Mouse (Mus musculus) hindbrain, embryonic 14.5 days (tissue): ENCODE data around the gene Per3. TPM values are rescaled to one million over a fixed set of nuclear protein-coding genes. Genes with fewer than 3 reads are reported as not detected.

Experiments used
- ATAC-seq: fragments of 200-750 bp; cut with Nextera tagmentation; 2 replicates; pipeline ENCODE4 v1.8.0; 2017; ENCODE audit warnings: moderate number of reproducible peaks, mild to moderate bottlenecking, moderate TSS enrichment, moderate library complexity; ENCODE audit not compliant: low FRiP score
- DNase-seq: peaks from one replicate; pipeline ENCODE4 v3.0.0-alpha.2; 2015; ENCODE audit warnings: low spot score
- H3K27ac ChIP-seq: fragments of 300-500 bp; sonication (generic); 2 replicates; pipeline ENCODE4 v1.5.1; 2014; ENCODE audit warnings: mild to moderate bottlenecking, moderate library complexity
- H3K27me3 ChIP-seq: fragments of 300-500 bp; sonication (generic); 2 replicates; pipeline ENCODE4 v1.6.1; 2014; ENCODE audit warnings: mild to moderate bottlenecking, low read length, mixed read lengths; ENCODE audit not compliant: control insufficient read depth, insufficient read depth
- H3K36me3 ChIP-seq: fragments of 300-500 bp; sonication (generic); replicated peaks from 2 replicates; pipeline ENCODE4 v1.6.1; 2014; ENCODE audit not compliant: control insufficient read depth, insufficient read depth
- H3K4me1 ChIP-seq: fragments of 300-500 bp; sonication (generic); replicated peaks from 2 replicates; pipeline ENCODE4 v1.6.1; 2014; ENCODE audit warnings: antibody characterized with exemption, low read length, mixed read lengths; ENCODE audit not compliant: control insufficient read depth, insufficient read depth
- H3K4me2 ChIP-seq: fragments of 300-500 bp; sonication (generic); replicated peaks from 2 replicates; pipeline ENCODE4 v1.6.1; 2014; ENCODE audit warnings: mild to moderate bottlenecking, moderate library complexity
- H3K4me3 ChIP-seq: fragments of 300-500 bp; sonication (generic); replicated peaks from 2 replicates; pipeline ENCODE4 v1.5.1; 2014; ENCODE audit warnings: mild to moderate bottlenecking, low read length
- H3K9ac ChIP-seq: fragments of 300-500 bp; sonication (generic); 2 replicates; pipeline ENCODE4 v1.6.1; 2014
- H3K9me3 ChIP-seq: fragments of 300-500 bp; sonication (generic); 2 replicates; pipeline ENCODE4 v1.6.1; 2016; ENCODE audit warnings: low read length; ENCODE audit not compliant: control insufficient read depth
- WGBS: fragments of 180-500 bp; shearing (Covaris S2); extraction: QIAGEN DNeasy Blood & Tissue Kit; methylation state at CpG from one replicate; pipeline ENCODE4 v1.1.7; 2014; 5-methylcytosine and 5-hydroxymethylcytosine counted together
- polyA plus RNA-seq: library from polyadenylated mRNA; unstranded; fragments of >200 nt; fragmentation: Nextera tagmentation; extraction: Ambion mirVana; gene quantifications from 2 replicates; pipeline ENCODE4 v1.2.1, GENCODE M21; 2014

Gene Per3
- polyA plus RNA-seq, 1 experiment from 2014 or later, result 5.1 TPM

- H3K4me2 ChIP-seq, result no peak overlapping the region
- H3K4me3 ChIP-seq, result no peak overlapping the region
- no peak overlapping the region for H3K9ac ChIP-seq
- no peak overlapping the region for H3K27ac ChIP-seq
- no peaks in the 10 kb centered on the region; the same call in 1 of the 2 replicates for H3K4me1 ChIP-seq
- H3K36me3 ChIP-seq, result peaks cover 100% of the 10 kb centered on the region
- no peaks in the 10 kb centered on the region for H3K9me3 ChIP-seq
- no peak for ATAC-seq
- DNase-seq, result no peak
- no peaks in the 10 kb centered on the region for H3K27me3 ChIP-seq
- WGBS, result 87% methylated on average over 7 of the region's 7 CpGs
Observed at GRCm38 (mm10) chr4:151070962-151071361, 26.5 kb upstream of the Per3 start.

DNA sequence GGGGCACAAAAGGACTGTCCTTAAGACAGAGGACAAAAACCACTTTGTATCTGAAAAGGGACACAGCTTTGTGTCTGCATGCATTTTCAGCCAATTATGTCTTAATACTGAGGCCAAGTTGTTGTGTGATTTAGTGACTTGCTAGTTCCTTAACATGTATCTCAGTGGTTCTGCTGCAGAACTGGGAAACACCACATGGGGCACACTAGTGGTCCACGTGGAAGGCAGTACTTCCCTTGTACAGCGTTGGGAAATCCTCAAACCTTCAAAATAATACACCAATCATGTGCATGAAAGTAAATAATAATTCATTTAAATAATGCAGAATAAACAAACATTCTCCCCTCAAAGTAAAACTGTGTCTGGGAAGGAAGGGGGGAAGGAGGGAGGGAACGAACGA, 24.3 kb upstream of the Per3 start:
- H3K9me3 ChIP-seq, result no peaks in the 10 kb centered on the region
- DNase-seq (no peak), ATAC-seq (no peak)
- no peaks in the 10 kb centered on the region for H3K27me3 ChIP-seq
- peaks cover 96% of the 10 kb centered on the region for H3K36me3 ChIP-seq
- H3K27ac ChIP-seq, result no peak overlapping the region
- H3K4me2 ChIP-seq, result no peak overlapping the region
- H3K4me3 ChIP-seq, result no peak overlapping the region
- H3K4me1 ChIP-seq, result no peaks in the 10 kb centered on the region; the same call in 1 of the 2 replicates
- H3K9ac ChIP-seq, result no peak overlapping the region
- WGBS, result 75% methylated on average over 4 of the region's 4 CpGs

- Histone ChIP-seq H3K27ac (no peak overlapping the region), H3K36me3 (peaks cover 52% of the 10 kb centered on the region), H3K27me3 (no peaks in the 10 kb centered on the region), H3K4me2 (no peak overlapping the region), H3K4me1 (peaks cover 20% of the 10 kb centered on the region), H3K4me3 (no peak overlapping the region), H3K9ac (no peak overlapping the region), H3K9me3 (no peaks in the 10 kb centered on the region)
- DNase-seq, result no peak
- ATAC-seq, result no peak
- WGBS, result 88% methylated on average over 4 of the region's 4 CpGs
Observed at GRCm38 (mm10) chr4:151059566-151059965, 15.1 kb upstream of the Per3 start.

DNA sequence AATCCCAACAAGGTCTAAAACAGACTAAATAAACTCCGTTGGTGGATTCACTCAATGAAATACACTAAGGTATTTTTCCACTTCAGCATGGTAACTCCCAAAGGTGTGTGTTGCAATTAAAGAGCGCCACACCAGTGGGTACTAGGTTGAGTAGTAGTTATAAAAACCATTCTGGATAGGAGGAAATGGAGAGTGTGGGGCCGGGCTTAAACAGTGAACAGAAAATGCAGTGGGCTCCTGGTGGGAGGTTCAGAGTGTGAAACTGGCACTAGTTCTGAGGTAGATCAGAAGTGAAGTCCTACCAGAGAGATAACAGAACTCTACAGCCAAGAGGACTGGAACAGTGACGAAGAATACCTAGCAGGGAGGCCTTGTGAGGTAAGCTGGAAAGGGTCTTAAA, 14.2 kb upstream of the Per3 start:
- H3K9me3 ChIP-seq, result no peaks in the 10 kb centered on the region
- peak overlapping the region; percentile 83 for H3K27ac ChIP-seq
- DNase-seq (no peak), ATAC-seq (no peak)
- no peak overlapping the region for H3K4me3 ChIP-seq
- H3K27me3 ChIP-seq, result no peaks in the 10 kb centered on the region
- peaks cover 20% of the 10 kb centered on the region for H3K4me1 ChIP-seq
- H3K4me2 ChIP-seq, result peak overlapping the region; percentile 62
- peaks cover 54% of the 10 kb centered on the region for H3K36me3 ChIP-seq
- H3K9ac ChIP-seq, result peak overlapping the region; percentile 52
- WGBS, result 81% methylated on average over 4 of the region's 4 CpGs

DNA sequence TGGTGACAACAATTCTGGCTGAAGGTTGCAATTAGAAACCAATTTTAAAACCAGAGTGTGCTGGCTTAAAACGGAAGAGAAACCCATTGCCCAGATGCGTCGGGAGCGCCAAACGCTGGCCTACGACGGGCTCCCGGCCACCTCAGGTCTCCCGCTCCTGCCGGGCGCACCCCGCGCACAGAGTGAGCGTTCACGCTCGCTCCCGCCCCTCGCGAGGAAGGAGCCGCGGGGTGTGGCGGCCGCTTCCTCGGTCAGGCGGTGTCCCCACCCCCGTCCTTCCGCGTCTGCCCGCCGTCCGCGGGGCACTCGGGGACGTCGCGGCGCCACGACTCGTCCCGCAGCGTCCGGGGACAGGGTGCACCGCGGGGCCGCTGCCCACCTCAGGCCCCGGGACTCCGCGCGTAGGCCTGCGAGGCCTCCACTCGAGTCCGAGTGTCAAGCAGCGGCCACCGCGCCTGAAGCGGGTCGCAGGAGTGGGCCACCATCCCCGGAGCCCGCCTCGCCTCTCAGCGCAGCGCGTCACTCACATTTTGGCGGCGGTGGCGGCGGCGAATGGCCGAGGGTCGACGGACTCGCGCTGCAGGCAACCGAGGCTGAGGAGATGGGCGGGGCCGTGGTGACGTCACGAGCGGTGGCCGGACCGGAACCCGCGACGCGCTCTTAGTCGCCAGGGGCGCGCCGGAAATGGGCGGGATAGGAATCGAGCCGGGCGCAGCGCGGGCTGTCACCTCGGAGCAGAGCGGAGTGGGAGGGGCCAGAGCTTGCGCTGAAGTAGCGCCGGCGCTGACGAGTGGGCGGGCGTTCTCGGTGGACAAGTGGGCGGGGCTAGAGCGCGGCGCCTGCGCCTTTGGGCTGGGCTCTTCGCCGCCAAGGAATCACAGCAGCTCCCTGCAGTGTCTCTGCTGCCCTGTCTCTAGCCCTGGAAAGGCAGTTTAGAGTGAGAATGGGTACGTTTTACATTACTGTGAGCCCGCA, 13.2 kb upstream of the Per3 start, which contains the start of gene Vamp3:
Gene Vamp3 (minus strand): TSS at position 617 of the 975 bp plus-strand sequence.
- H3K27ac ChIP-seq, result peak within 1 kb of the TSS; percentile 95
- H3K4me3 ChIP-seq, result peak within 1 kb of the TSS; percentile 98
- no peaks in the 10 kb centered on the region for H3K9me3 ChIP-seq
- peak within 1 kb of the TSS; percentile 62 for H3K4me2 ChIP-seq
- peak; percentile 100 for DNase-seq
- H3K27me3 ChIP-seq, result no peaks in the 10 kb centered on the region
- WGBS, result under 1% methylated on average over 94 of the region's 114 CpGs
- peak within 1 kb of the TSS; percentile 97 for H3K9ac ChIP-seq
- peaks cover 52% of the 10 kb centered on the region for H3K36me3 ChIP-seq
- ATAC-seq, result peak; percentile 99
- H3K4me1 ChIP-seq, result peaks cover 20% of the 10 kb centered on the region

- DNase-seq, result no peak
- H3K4me1 ChIP-seq, result peaks cover 4% of the 10 kb centered on the region; the same call in 1 of the 2 replicates
- no peaks in the 10 kb centered on the region for H3K9me3 ChIP-seq
- H3K27me3 ChIP-seq, result no peaks in the 10 kb centered on the region
- no peak overlapping the region for H3K4me2 ChIP-seq
- H3K4me3 ChIP-seq, result no peak overlapping the region
- no peak for ATAC-seq
- peaks cover 89% of the 10 kb centered on the region for H3K36me3 ChIP-seq
- H3K27ac ChIP-seq, result no peak overlapping the region
- H3K9ac ChIP-seq, result no peak overlapping the region
- 85% methylated on average over 1 of the region's 1 CpGs for WGBS
Observed at GRCm38 (mm10) chr4:151051162-151051561, 6.7 kb upstream of the Per3 start.

GRCm38 (mm10) chr4:151046524-151046923, 2.1 kb upstream of the Per3 start:
- ATAC-seq, result no peak
- H3K27me3 ChIP-seq, result peaks cover 11% of the 10 kb centered on the region
- H3K4me3 ChIP-seq, result no peak overlapping the region
- peaks cover 8% of the 10 kb centered on the region for H3K4me1 ChIP-seq
- no peak overlapping the region for H3K9ac ChIP-seq
- H3K36me3 ChIP-seq, result peaks cover 50% of the 10 kb centered on the region
- no peak for DNase-seq
- no peak overlapping the region for H3K27ac ChIP-seq
- H3K4me2 ChIP-seq, result no peak overlapping the region
- no peaks in the 10 kb centered on the region for H3K9me3 ChIP-seq
- 93% methylated on average over 3 of the region's 3 CpGs for WGBS

GRCm38 (mm10) chr4:151044944-151045570, 592 bp upstream of the Per3 start:
- peaks cover 11% of the 10 kb centered on the region for H3K27me3 ChIP-seq
- no peak overlapping the region for H3K27ac ChIP-seq
- H3K9ac ChIP-seq, result peak overlapping the region; percentile 60
- 6% methylated on average over 21 of the region's 21 CpGs for WGBS
- ATAC-seq (no peak), DNase-seq (no peak)
- H3K4me1 ChIP-seq, result peaks cover 8% of the 10 kb centered on the region
- peak overlapping the region; percentile 65 for H3K4me3 ChIP-seq
- peaks cover 35% of the 10 kb centered on the region for H3K36me3 ChIP-seq
- no peaks in the 10 kb centered on the region for H3K9me3 ChIP-seq
- peak overlapping the region; percentile 99 for H3K4me2 ChIP-seq

- 55% methylated on average over 5 of the region's 5 CpGs for WGBS
- H3K4me3 ChIP-seq, result no peak overlapping the region
Observed at GRCm38 (mm10) chr4:151043281-151043680, 1.2 kb downstream of the Per3 start.

More at GRCm38 (mm10) chr4:151043281-151043680, 1.2 kb downstream of the Per3 start:
- no peak overlapping the region for H3K9ac ChIP-seq
- no peak overlapping the region for H3K27ac ChIP-seq
- peaks cover 11% of the 10 kb centered on the region for H3K27me3 ChIP-seq
- no peaks in the 10 kb centered on the region for H3K9me3 ChIP-seq
- peak overlapping the region; percentile 99 for H3K4me2 ChIP-seq
- DNase-seq (no peak), ATAC-seq (no peak)
- peaks cover 8% of the 10 kb centered on the region for H3K4me1 ChIP-seq
- H3K36me3 ChIP-seq, result peaks cover 18% of the 10 kb centered on the region
